Mouse (Mus musculus) CH12.LX (cell line): Measurements from ENCODE around the gene Cabp2.
"Not testable (repeated sequence)": the region's sequence is repeated elsewhere in the genome, so short reads cannot be mapped to it uniquely, and the experiment has no call there.

ENCODE experiments used
- CTCF ChIP-seq, 2 experiments: IDR thresholded peaks in 1 of 2; conservative IDR thresholded peaks in 1 of 2; 2 replicates each; pipeline ENCODE4 v1.5.1; 2011 to 2012; ENCODE audit warnings: low read depth in 2 of 2, low read length in 2 of 2, improper control_type of control experiment in 1 of 2, inconsistent platforms in 1 of 2, mild to moderate bottlenecking in 1 of 2, moderate library complexity in 1 of 2
- ETS1 ChIP-seq: conservative IDR thresholded peaks from 2 replicates; pipeline ENCODE4 v1.6.1; 2012; ENCODE audit warnings: low read depth, mild to moderate bottlenecking, inconsistent platforms, low read length, improper control_type of control experiment, moderate library complexity
- MAX ChIP-seq: IDR thresholded peaks from 2 replicates; pipeline ENCODE4 v1.6.1; 2011; ENCODE audit warnings: low read length, improper control_type of control experiment
- SMC3 ChIP-seq: IDR thresholded peaks from 2 replicates; pipeline ENCODE4 v1.6.1; 2011; ENCODE audit warnings: low read depth, low read length, improper control_type of control experiment
- ZC3H11A ChIP-seq: IDR thresholded peaks from 2 replicates; pipeline ENCODE4 v1.6.1; 2012; ENCODE audit warnings: low read depth, mild to moderate bottlenecking, inconsistent platforms, low read length, improper control_type of control experiment
- ZNF384 ChIP-seq: IDR thresholded peaks from 2 replicates; pipeline ENCODE4 v1.6.1; 2012; ENCODE audit warnings: low read depth, low read length, improper control_type of control experiment, inconsistent platforms

DNA sequence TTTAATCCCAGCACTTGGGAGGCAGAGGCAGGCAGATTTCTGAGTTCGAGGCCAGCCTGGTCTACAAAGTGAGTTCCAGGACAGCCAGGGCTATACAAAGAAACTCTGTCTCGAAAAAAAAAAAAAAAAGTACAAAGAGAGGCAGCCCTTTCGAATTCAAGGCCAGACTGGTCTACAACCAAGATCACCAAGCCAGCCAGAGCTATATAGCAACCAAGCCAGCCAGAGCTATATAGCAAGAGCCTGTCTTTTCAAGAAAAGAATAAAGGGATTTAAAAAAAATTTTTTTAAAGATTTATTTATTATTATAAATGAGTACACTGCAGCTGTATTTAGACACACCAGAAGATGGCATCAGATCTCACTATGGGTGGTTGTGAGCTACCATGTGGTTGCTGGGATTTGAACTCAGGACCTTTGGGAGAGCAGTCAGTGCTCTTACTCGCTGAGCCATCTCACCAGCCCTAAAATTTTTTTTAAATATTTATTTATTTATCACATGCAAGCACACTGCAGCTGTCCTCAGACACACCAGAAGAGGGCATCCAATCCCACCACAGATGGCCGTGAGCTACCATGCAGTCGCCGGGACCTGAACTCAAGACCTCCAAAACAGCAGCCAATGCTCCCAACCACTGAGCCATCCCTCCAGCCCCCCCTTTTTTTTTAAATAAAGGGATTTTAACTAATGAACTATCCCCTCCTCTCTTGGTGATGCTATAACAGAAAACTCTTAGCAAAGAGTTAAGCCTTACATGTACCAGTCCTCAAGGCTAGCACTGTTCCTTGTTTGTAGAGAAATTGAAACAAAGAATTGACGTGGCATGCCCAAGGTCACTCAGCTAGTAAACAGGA, 21.1 kb upstream of the Cabp2 start:
- not testable (repeated sequence) for TF ChIP-seq ZNF384; ETS1; ZC3H11A; SMC3; MAX; CTCF (conservative IDR thresholded peaks at IDR 0.05 in 1 of 2, IDR thresholded peaks at IDR 0.05 in 1 of 2; ENCODE audit: low read depth in 2 of 2, low read length in 2 of 2)
